Mouse (Mus musculus) mature B cell (primary cell): ENCODE results near the gene Ppp6r1.

Source experiments
- in situ Hi-C: fragments of 300-500 bp; cut with MboI; formaldehyde crosslinking; loops from 2 replicates; pipeline ENCODE4 v1.14.3; 2019

Gene Ppp6r1

GRCm38 (mm10) chr7:4658912-4659551, at the start of gene Ppp6r1:
Ppp6r1 (minus strand) TSS chr7:4659019.
- in situ Hi-C loops = no loop called here

DNA sequence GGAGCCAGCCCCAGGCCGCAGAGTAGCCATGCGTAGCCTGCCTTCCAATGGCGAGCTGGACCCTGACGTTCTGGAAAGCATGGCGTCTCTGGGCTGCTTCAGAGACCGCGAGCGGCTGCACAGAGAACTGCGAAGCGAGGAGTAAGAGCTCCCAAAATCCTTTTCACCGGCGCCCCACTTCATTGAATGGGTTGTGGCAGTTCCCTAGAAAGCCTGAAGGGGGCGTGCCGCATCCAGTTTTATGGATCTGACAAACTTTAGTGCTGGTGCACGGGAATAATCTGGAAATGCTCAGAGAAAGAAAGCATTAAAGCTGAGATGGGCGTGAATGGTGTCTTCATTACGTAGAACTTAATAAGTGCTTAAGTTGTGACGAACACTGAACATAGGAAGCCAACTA, 46.3 kb upstream of the Ppp6r1 start:
- in situ Hi-C loops = no loop called here

DNA sequence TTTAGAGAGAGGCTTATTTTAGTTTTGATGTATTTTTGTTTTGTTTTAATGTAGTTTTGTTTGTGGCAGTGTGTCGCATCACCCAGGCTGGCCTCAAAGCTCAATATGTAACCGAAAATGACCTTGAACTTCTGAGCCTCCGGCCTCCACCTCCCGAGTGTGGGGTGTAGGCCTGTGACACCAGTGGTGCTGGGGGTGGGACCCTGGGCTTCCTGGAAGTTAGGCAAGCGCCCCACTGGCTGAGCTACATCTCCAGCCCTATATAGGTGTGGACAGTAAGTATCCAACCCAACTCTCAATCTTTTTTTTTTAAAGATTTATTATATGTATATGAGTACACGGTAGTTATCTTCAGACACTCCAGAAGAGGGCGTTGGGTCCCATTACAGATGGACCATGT, 44.4 kb upstream of the Ppp6r1 start:
- in situ Hi-C loops = no loop called here

- in situ Hi-C loops = no loop called here
Observed at GRCm38 (mm10) chr7:4702334-4702733, 43.5 kb upstream of the Ppp6r1 start.

DNA sequence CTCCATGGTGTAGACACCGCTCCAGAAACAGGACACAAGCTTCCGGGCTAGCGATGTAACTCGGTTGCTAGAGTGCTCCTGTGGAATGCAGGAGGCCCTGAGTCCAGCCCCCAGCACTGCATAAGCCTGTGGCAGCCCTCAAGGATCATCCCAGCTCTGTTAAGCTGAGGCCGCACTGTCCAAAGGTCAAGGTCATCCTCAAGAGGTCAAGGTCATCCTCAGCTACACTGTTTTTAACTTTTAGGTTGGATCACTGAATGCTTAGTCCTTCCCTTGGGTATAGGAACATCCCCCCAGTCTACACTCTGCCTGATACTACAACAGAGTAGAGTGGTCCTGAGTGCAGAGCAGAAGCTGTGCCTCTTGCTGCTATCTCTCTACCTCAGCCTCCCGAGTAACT, 34.2 kb upstream of the Ppp6r1 start:
- in situ Hi-C loops = no loop called here

GRCm38 (mm10) chr7:4690951-4691653, 32.3 kb upstream of the Ppp6r1 start:
- in situ Hi-C loops = no loop called here

DNA sequence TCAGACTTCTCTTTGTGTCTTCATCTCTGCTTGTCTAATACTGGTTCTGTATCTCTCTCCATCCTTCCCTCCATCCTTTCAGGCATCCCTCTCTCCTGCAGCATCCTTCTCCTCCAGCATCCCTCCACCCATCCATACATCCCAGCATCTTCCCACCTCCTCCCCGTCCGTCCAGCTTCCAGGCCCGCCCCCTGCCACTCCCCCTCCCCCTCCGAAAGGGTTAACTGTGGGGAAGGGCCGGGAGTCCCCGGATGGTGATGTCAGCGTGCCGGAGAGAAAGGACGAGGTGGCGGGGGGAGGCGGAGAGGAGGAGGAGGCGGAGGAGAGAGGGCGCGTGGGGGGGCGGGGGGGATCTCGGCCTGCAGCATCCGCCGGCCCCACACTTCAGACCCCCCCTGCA, 31.6 kb upstream of the Ppp6r1 start, which contains the start of gene Brsk1:
Brsk1 (plus strand) TSS at position 218 of the 400 bp plus-strand sequence.
- in situ Hi-C loops = no loop called here

DNA sequence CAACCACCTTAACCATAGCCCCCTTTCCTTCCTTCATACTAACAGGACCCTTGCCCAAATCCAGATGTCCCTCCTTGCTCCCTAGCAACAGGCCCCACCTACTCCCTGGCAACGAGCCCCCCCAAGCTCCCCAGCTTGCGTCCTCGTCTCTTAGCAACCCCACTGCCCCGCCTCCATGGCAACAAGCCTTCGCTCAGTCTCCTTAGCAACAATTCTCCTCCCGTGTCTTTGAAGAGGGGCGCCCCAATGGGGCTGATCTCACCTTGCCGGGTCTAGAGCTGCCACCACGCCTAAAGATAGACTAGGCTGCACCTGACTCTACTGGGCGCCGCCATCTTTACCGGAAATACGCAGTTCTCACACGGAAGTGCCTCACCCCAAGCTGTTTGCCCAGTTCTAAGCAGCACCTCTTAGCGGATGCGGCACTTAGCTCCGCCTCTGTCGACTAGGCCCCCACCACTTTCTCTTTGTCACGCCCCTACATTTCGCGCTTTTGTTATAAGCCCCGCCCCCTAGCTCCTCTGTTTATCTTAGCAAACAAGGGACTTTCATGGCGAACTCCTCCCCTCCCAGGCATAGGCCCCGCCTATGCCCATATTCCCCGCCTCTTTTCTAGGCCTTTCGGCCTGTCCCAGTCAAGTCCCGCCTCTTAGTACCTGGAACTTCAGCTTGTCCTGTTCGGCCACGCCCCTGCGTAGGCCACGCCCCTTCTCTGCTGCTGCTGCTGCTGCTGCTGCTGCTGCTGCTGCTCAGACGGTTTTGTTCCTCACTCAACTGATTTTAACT, 26.0 kb upstream of the Ppp6r1 start, which contains the start of gene Hspbp1:
Hspbp1 (minus strand) TSS at position 437 of the 786 bp plus-strand sequence.
- in situ Hi-C loops = no loop called here

GRCm38 (mm10) chr7:4684203-4684602, 25.4 kb upstream of the Ppp6r1 start:
- in situ Hi-C loops = no loop called here

DNA sequence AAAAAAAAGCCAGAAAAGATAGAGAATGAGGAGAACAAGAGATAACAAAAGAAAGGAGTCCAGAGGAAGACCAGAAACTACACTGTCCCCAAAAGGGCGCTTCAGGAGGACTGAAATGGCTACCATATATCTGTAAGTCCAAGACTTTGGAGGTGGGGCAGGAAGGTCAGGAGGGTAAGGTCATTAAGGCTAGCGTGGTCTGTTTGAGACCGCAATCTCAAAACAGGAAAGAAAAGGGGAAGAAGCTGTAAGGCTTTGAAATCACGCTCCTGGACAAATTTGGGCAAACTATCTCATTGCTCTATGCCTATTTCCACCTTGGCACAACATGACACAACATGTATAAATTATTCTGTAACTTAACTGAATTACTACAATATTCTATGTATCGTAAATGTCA, 24.5 kb upstream of the Ppp6r1 start:
- in situ Hi-C loops = no loop called here

GRCm38 (mm10) chr7:4675200-4675599, 16.4 kb upstream of the Ppp6r1 start:
- in situ Hi-C loops = no loop called here

DNA sequence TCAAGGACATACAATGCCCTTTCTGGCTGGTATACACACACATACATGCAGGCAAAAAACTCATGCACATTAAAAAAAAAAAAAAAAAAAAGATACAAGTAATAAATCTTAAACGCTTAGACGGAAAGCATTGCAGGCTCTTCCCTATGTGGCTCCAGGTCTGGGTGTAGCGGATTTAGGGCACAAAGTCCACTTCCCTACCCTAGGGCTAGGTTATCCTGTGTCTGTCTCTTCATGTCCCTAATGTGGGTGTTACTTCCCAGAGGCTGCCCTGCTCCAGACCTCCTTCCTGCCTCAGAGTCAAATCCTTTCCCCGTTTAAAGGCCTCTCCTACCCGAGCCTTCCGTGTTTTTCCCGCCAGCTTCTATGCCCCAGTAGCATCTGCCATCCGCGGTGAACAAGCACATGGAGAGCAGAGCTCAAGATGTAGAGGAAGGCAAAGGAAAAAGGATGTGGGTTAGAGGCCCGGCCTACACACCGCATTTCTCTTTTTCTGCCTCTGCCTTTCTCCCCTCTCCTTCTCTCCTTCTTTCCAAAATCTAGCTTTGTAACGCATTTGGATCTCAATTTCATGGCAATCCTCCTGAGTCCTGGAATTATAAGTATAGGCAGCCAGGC, 15.4 kb upstream of the Ppp6r1 start:
- in situ Hi-C loops = no loop called here

GRCm38 (mm10) chr7:4671956-4672355, 13.1 kb upstream of the Ppp6r1 start:
- in situ Hi-C loops = no loop called here

- in situ Hi-C loops = no loop called here
Observed at GRCm38 (mm10) chr7:4670655-4671255, 11.9 kb upstream of the Ppp6r1 start.

- in situ Hi-C loops = no loop called here
Observed at GRCm38 (mm10) chr7:4669156-4669555, 10.3 kb upstream of the Ppp6r1 start.

DNA sequence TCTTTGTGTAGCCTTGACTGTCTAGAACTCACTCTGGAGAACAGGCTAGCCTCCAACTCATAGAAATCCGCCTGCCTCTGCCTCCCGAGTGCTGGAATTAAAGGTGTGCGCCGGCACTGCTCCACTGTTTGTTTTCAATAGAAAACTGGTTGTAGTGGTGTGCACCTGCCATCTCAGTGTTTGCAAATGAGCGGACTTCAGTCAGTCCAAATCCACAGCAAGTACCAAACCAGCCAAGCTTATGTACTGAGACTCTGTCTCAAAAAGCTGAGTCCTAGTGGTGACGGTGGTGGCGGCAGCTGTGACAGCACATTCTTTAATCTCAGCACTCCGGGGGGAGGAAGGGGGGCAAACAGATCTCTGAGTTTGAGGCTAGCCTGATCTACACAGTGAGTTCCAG, 9.7 kb upstream of the Ppp6r1 start:
- in situ Hi-C loops = no loop called here

GRCm38 (mm10) chr7:4666871-4667270, 8.1 kb upstream of the Ppp6r1 start:
- in situ Hi-C loops = no loop called here

- in situ Hi-C loops = no loop called here
Observed at GRCm38 (mm10) chr7:4663742-4664141, 4.9 kb upstream of the Ppp6r1 start.

DNA sequence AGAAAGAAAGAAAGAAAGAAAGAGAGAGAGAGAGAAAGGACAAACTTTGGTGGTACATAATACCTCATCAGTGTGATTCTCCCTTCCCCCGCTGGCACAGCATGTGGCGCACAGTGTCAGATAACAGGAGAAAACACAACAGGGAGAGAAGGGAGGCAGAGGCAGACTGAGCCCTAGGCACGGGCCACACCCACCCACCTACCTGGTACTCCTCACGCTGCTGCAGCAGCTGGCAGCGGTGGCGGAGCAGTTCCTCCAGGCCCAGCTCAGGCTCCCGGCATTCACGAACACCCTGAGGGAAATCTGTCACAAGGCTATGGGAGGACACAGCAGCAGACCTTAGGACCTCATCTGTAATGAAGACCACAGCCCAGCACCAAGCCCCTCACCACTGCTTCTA, 4.4 kb upstream of the Ppp6r1 start:
- in situ Hi-C loops = no loop called here

DNA sequence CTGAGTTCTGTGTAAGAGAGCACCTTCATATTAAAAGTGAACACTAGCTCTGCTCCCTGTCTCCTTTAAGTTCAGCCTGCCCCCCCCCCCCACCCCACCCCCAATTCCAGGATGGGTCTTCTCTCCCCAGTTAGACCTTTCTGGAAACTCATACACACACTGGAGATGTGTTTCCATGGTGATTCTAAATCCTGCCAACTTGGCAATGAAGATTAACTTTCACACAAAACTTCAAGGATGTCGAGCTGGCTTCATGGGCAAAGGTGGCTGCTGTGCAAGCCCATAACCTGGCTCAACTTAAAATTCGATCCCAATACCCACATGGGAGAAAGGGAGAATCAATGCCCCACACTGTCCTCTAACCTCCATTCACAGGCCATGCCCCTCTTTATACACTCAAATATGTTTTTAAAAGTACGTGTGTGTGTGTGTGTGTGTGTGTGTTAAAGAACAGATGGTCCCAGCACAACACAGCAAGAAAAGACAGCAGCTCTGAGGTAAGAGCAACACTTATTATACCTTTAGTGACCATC, 1.2 kb upstream of the Ppp6r1 start:
- in situ Hi-C loops = no loop called here

DNA sequence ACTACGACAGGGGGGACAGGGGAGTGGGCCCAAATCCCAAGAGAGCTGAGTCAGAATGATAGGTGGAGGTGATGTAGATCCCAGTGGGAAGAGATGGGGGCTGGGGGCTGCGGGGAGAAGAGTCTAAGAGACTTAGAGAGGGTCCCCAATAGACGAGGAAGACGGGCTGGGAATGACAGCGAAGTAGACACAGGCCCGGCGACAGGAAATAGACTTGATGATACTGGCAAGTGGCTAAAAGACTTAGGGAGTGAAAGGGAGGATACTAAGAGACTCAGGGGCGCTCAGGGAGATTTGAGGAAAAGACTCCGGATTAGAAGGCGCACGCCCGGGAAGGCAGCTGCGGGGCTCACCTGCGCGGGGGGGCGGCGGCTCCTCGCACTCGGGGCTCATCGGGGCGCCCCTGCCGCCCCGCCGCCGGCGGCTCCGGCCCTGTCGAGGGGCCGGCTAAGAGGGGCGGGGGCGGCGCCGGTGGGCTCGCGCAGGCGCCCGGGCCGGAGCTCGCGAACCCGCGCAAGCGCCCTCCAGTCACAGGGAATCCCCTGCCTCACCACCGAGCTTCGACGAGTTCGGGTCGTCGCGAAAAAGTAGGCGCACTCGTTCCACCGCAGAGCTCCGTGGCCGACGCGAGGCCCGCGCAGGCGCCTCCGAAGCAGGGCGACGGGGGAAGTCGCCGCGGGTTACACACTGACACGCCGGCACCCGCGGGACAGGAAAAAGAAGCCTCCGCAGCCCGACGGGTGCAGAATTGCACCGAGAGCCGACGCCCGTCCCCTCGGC, 501 bp downstream of the Ppp6r1 start:
- in situ Hi-C loops = no loop called here
